Mouse (Mus musculus): ENCODE data around the gene Pigf. TPM values are rescaled to one million over a fixed set of nuclear protein-coding genes. Genes with fewer than 3 reads are reported as not detected.

The Pigf gene
- polyA plus RNA-seq, 2 experiments: 21.6 to 30.5 TPM

DNA sequence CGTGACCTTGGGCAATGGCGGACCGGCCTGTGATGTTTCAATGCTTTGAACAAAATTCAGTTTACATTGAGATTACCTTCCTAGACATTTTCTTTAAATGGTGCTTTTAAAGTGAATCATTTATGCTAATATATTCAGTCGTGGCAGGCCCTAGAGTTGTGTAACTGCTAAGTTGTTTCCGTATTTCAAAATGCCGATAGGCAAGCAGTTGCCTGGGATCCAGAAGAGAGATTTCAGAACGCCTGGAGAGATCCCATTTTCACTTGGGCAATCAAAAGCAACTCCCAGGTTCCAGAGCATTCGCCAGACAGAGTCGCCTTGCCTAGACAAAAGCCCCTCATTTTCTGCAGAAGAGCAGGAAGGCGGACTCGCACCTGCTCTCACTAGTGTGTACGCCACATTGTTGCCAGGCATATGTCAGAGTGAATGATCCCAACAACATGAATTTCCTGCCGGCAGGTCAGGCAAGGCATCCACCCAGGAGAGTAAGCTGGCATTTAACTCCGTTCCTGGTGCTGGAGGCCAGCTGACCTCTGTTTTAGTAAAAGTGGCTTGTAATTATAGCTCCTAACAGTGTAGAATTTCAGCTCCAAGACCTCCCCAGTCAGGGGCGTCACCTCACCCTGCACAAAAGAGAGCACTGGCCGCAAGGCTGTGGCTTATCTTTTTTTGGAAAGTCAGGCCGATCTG, 38.6 kb downstream of the Pigf start:
- ATAC-seq (ENCODE audit: low FRiP score, low read depth): peak; percentile 42
- Histone ChIP-seq H3K36me3 (ENCODE audit: control insufficient read depth, insufficient read depth, low read length) (peaks cover 8% of the 10 kb centered on the region; the same call in 1 of the 2 replicates), H3K27ac (replicated peaks; ENCODE audit: low read depth, low read length) (no peak overlapping the region), H3K4me1 (ENCODE audit: control insufficient read depth, insufficient read depth, low read length) (0 out of 2 replicates have a peak, but pooled peaks cover 5% of the 10 kb centered on the region), H3K27me3 (ENCODE audit: control insufficient read depth, insufficient read depth, low read length) (no peaks in the 10 kb centered on the region), H3K4me3 (replicated peaks; ENCODE audit: low read length) (no peak overlapping the region), H3K9ac (ENCODE audit: low read depth, low read length, severe bottlenecking) (no peak overlapping the region), H3K4me2 (replicated peaks; ENCODE audit: low read depth, low read length, severe bottlenecking) (no peak overlapping the region), H3K9me3 (ENCODE audit: control insufficient read depth, low read length) (no peaks in the 10 kb centered on the region)
- WGBS: 56% methylated on average over 17 of the region's 17 CpGs
- TF ChIP-seq POLR2A (IDR thresholded peaks at IDR 0.05; ENCODE audit: borderline replicate concordance, extremely low read depth, insufficient read depth, insufficient read length): no peak
- DNase-seq (ENCODE audit: low spot score): no peak

DNA sequence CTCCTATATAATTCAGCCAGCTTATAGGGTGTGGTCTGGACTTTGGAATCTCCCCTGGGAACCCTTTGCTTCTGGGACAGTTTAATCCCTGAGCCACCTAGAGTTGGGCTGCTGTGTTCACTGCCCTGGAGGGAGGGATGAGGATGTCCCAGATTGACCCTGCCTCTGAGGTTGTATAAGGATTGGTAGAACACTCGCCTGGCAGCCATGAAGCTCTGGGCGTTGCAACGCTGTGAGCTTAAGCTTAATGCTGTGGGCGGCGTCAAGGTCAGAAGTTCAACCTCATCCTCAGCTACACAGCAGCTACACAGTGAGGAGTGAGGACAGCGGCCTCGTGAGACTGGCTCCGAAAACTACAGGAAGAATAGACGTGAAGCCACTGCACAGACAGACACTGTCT, 42.7 kb downstream of the Pigf start:
- Histone ChIP-seq H3K4me2 (replicated peaks; ENCODE audit: low read depth, low read length, severe bottlenecking) (no peak overlapping the region), H3K36me3 (ENCODE audit: control insufficient read depth, insufficient read depth, low read length) (peaks cover 25% of the 10 kb centered on the region), H3K9me3 (ENCODE audit: control insufficient read depth, low read length) (no peaks in the 10 kb centered on the region), H3K27ac (replicated peaks; ENCODE audit: low read depth, low read length) (no peak overlapping the region), H3K4me3 (replicated peaks; ENCODE audit: low read length) (no peak overlapping the region), H3K9ac (ENCODE audit: low read depth, low read length, severe bottlenecking) (no peak overlapping the region), H3K27me3 (ENCODE audit: control insufficient read depth, insufficient read depth, low read length) (no peaks in the 10 kb centered on the region), H3K4me1 (ENCODE audit: control insufficient read depth, insufficient read depth, low read length) (no peaks in the 10 kb centered on the region)
- WGBS: 70% methylated on average over 9 of the region's 9 CpGs
- ATAC-seq (ENCODE audit: low FRiP score, low read depth): no peak
- no peak for TF ChIP-seq POLR2A (IDR thresholded peaks at IDR 0.05; ENCODE audit: borderline replicate concordance, extremely low read depth, insufficient read depth, insufficient read length)
- no peak for DNase-seq (ENCODE audit: low spot score)

DNA sequence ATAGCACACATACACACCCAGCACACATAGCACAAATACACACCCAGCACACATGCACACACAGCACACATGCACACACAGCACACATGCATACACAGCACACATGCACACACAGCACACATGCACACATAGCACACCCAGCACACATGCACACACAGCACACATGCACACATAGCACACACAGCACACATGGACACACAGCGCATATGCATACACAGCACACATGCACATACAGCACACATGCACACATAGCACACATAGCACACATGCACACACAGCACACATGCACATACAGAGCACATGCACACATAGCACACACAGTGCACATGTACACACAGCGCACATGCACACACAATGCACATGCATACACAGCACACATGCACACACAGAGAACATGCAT, 43.5 kb downstream of the Pigf start:
- Histone ChIP-seq H3K36me3 (ENCODE audit: control insufficient read depth, insufficient read depth, low read length) (peaks cover 25% of the 10 kb centered on the region), H3K4me2 (replicated peaks; ENCODE audit: low read depth, low read length, severe bottlenecking) (no peak overlapping the region), H3K9ac (ENCODE audit: low read depth, low read length, severe bottlenecking) (no peak overlapping the region), H3K9me3 (ENCODE audit: control insufficient read depth, low read length) (no peaks in the 10 kb centered on the region), H3K4me1 (ENCODE audit: control insufficient read depth, insufficient read depth, low read length) (no peaks in the 10 kb centered on the region), H3K27me3 (ENCODE audit: control insufficient read depth, insufficient read depth, low read length) (no peaks in the 10 kb centered on the region), H3K27ac (replicated peaks; ENCODE audit: low read depth, low read length) (no peak overlapping the region), H3K4me3 (replicated peaks; ENCODE audit: low read length) (no peak overlapping the region)
- WGBS: 100% methylated on average over 2 of the region's 2 CpGs
- no peak for DNase-seq (ENCODE audit: low spot score)
- no peak for TF ChIP-seq POLR2A (IDR thresholded peaks at IDR 0.05; ENCODE audit: borderline replicate concordance, extremely low read depth, insufficient read depth, insufficient read length)
- ATAC-seq (ENCODE audit: low FRiP score, low read depth): no peak

DNA sequence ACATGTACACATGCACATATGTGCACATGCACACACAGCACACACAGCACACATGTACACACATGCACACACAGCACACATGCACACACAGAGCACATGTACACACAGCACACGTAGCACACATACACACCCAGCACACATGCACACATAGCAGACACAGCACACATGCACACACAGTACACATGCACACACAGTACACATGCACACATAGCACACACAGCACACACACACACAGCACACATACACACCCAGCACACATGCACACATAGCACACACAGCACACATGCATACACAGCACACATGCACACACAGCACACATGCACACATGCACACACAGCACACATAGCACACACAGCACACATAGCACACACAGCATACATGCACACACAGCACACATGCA, 44.0 kb downstream of the Pigf start:
- DNase-seq (ENCODE audit: low spot score) (no peak), ATAC-seq (ENCODE audit: low FRiP score, low read depth) (no peak)
- Histone ChIP-seq H3K4me2 (replicated peaks; ENCODE audit: low read depth, low read length, severe bottlenecking) (no peak overlapping the region), H3K4me3 (replicated peaks; ENCODE audit: low read length) (no peak overlapping the region), H3K9me3 (ENCODE audit: control insufficient read depth, low read length) (no peaks in the 10 kb centered on the region), H3K27ac (replicated peaks; ENCODE audit: low read depth, low read length) (no peak overlapping the region), H3K27me3 (ENCODE audit: control insufficient read depth, insufficient read depth, low read length) (no peaks in the 10 kb centered on the region), H3K36me3 (ENCODE audit: control insufficient read depth, insufficient read depth, low read length) (peaks cover 30% of the 10 kb centered on the region), H3K9ac (ENCODE audit: low read depth, low read length, severe bottlenecking) (no peak overlapping the region), H3K4me1 (ENCODE audit: control insufficient read depth, insufficient read depth, low read length) (no peaks in the 10 kb centered on the region)
- WGBS: 90% methylated on average over 1 of the region's 1 CpGs
- TF ChIP-seq POLR2A (IDR thresholded peaks at IDR 0.05; ENCODE audit: borderline replicate concordance, extremely low read depth, insufficient read depth, insufficient read length): no peak

DNA sequence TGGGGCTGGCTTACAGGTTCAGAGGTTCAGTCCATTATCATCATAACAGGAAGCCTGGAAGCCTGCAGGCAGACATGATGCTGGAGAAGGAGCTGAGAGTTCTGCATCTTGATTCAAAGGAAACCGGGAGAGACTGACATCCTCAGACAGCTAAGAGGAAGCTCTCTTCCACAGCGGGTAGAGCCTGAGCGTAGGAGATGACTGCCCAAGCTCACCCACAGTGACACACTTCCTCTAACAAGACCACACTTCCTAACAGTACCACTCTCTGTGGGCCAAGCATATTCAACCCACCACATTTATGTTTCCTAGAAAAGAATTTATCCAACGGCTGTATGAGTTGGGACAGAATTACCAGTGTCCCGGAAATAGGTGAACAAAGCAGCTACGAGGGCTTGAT, 46.7 kb downstream of the Pigf start:
- 92% methylated on average over 6 of the region's 6 CpGs for WGBS
- peaks cover 47% of the 10 kb centered on the region for H3K36me3 ChIP-seq (ENCODE audit: control insufficient read depth, insufficient read depth, low read length)
- no peak for DNase-seq (ENCODE audit: low spot score)
- H3K4me3 ChIP-seq (replicated peaks; ENCODE audit: low read length): no peak overlapping the region
- H3K9me3 ChIP-seq (ENCODE audit: control insufficient read depth, low read length): no peaks in the 10 kb centered on the region
- no peak overlapping the region for H3K9ac ChIP-seq (ENCODE audit: low read depth, low read length, severe bottlenecking)
- no peak overlapping the region for H3K4me2 ChIP-seq (replicated peaks; ENCODE audit: low read depth, low read length, severe bottlenecking)
- no peak overlapping the region for H3K27ac ChIP-seq (replicated peaks; ENCODE audit: low read depth, low read length)
- no peak for TF ChIP-seq POLR2A (IDR thresholded peaks at IDR 0.05; ENCODE audit: borderline replicate concordance, extremely low read depth, insufficient read depth, insufficient read length)
- no peak for ATAC-seq (ENCODE audit: low FRiP score, low read depth)
- no peaks in the 10 kb centered on the region for H3K4me1 ChIP-seq (ENCODE audit: control insufficient read depth, insufficient read depth, low read length)
- H3K27me3 ChIP-seq (ENCODE audit: control insufficient read depth, insufficient read depth, low read length): no peaks in the 10 kb centered on the region
